Mouse (Mus musculus): ENCODE results near the gene Alox12e.

DNA sequence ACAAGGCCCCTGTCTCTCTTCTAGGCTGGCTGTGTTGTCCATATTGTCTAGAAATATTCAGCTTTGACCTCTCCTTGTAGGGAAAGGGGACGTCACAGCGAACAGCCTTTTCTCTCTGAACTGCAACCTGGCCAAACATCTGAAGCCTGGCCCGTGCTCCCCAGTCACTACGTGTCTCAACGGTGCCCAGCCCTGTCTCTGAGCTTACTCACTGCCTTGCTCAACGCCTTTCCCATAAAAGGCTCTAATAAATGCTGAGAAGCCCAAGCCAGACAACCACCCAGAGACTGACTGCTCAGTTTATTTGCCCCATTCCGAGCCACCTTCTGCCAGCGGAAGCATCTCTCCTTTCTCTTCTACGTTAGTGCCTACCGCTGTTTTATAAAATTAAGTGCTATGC is 34.3 kb downstream of the Alox12e start:
- TF ChIP-seq CTCF (conservative IDR thresholded peaks at IDR 0.05; ENCODE audit: insufficient read depth, insufficient read length, low read depth, low read length) (no peak), POLR2A (IDR thresholded peaks at IDR 0.05; ENCODE audit: low read depth, low read length) (no peak)
